Mouse (Mus musculus) urinary bladder, postnatal 10 days (tissue): ENCODE measurements around the gene Hibadh.

ENCODE experiments used
- DNase-seq: peaks from one replicate; pipeline ENCODE4 v3.0.0; 2022; ENCODE audit warnings: low spot score

Gene Hibadh

DNA sequence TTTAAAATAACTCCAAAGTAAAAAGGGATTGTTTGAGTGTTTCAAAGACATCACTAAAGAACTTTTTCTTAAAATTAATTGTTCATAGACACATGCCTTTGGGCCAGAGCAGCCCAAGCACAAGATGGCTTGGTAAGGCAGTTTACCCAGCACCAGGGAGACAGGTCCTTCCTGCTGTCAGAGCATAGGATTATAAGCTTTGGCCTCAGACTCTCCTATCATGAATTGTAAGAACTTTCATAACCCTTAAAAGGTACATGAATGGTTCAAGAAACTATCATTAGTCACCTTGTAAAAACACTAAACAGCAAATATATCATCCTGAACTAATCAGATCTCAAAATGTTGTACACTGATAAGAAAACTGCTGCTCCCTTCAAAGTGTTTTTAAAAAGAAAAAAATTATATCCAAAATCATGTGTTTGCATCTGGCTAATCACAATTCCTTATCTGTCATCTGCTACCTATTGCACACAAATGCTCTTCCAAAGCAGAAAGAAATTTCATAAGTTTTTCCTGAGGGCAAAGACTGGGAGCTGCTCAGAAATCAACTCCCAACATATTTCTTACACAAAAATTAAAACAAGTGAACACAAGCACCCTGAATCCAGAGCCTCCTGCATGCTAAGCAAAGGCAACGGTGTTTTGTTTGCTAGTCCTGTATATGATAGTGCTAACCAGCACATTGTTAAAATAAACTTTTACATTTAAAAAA lies 1.6 kb downstream of the Hibadh start:
- DNase-seq = no peak

DNA sequence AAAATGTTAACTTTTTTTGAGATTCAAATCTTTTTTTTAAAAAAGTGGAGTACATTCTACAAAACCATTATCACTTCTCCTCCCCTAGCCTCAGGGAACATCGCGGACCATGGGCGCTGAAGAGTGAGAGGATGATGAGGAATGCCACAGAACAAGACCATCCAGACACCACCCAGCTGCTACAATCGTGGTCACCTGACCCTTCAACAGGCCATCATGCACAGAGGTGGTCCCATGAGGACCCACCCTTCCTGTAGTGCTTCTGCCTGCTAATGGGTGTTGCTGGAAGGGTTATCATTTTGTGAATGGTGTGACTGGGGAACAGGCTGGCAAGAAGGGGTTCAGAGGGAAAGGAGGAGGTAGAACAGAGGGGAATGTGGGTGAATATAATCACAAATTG lies 2.9 kb downstream of the Hibadh start:
- no peak for DNase-seq

GRCm38 (mm10) chr6:52635395-52635794 lies 4.8 kb downstream of the Hibadh start:
- DNase-seq = no peak

DNA sequence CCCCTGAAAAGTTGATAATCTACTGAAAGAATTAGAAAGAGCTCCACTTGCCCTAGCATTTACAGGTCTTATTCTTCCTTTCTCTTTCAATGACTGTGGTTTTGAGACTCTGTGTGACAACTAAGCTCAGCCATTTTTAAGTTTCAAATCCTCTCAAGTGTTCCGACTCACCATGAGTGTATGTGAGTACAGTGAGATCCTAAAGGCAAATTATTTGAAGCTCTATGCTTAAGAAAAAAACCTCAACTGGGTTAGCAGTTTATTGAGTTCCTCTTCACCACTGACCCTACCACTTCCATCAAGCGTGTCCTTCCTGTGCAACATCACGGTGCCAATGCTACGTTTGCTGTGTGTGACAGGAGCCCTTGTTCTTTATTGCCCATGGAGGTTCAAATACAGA lies 9.6 kb downstream of the Hibadh start:
- DNase-seq = no peak

DNA sequence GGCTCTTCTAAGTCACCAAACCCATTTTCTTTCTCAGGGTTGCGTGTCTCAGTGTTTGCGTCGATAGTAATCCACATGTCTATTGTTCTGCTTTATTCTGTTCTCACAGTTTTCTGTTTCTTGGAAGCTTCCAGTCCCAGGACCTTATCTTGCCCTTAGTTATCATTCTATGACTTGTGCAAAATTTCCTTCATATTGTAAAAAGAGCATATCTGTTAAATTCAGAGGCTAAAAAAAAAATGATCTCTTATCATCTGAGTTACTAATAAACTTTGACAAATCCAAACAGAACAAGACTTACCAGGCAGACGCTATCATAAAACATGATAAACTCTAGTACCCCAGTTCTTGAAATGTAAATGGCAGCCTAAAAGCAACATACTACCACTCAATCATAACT lies 11.0 kb downstream of the Hibadh start:
- no peak for DNase-seq

DNA sequence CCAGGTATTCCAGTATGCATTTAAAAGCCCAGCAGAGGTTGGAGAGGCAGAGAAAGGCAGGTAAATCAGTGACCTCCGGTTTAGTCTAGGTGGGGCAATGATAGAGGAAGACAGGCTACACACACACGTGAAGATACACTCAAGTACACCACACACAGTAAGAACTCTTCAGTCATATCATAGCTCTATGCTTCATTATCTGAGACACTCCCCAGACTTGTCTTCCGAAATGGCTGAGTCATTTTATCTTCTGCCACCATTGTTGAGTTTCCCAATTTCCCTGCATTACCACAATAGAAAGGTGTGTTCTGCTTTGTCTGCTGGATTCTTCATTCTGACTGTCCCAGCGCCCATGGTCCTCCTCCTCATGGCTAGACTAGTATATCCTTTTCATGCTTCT lies 13.5 kb downstream of the Hibadh start:
- DNase-seq = no peak

- DNase-seq = no peak
These were observed 16.4 kb downstream of the Hibadh start for GRCm38 (mm10) chr6:52623741-52624140.

GRCm38 (mm10) chr6:52621731-52622480 lies 18.3 kb downstream of the Hibadh start:
- no peak for DNase-seq

DNA sequence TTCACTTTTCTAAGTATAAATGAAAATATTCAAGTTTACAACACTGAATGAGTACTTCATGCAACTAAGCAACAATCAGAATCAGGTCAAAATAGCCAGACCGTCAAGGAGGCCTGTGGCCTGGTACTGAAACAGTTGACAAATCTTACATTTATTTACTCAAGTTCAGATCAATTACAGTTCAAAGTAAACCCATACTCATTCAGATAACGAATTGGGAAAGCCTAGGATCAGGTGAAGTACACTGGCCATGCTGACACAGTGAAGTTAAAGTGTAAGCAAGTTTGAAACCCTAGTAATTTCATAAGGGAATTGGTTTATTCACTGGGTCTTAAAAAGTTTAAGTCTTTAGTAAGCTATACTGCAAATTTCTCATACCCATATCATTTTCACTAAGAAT lies 20.1 kb downstream of the Hibadh start:
- no peak for DNase-seq

DNA sequence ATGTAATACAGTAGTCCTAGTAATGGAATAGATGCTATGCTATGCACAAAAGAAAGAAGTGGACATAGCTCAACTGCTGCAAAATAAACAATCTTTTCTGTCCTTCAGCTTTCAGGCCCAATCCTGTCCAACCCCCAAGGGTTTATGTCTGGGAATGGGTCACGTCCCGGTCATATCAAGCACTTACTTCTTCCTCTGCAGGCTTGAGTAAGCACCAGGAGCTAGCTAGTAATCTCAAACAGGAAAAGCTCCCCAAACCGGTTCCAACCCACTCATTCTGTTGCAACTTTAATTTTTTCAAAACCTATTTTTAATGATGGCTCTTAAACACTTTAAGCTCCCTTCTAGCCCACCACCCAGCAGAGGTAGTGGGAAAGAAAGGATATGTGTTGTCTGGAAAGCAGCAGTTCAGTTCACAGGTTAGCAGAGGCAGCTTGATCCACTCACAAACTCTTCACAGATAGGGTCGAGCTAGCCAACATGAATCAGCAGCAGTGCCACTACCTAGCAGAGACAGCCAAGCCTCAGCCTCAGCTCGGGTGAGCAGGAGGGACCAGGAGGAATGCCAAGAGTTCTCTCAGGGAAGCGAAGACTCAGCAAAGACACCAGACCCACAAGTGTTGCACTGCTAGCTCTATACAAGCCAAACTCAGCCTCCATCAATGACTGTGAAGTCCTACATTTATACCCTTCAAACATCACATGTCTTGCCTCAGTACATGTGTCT lies 30.4 kb downstream of the Hibadh start:
- no peak for DNase-seq

- no peak for DNase-seq
These were observed 32.1 kb downstream of the Hibadh start for GRCm38 (mm10) chr6:52608121-52608520.

- no peak for DNase-seq
These were observed 33.3 kb downstream of the Hibadh start for GRCm38 (mm10) chr6:52606746-52607347.

DNA sequence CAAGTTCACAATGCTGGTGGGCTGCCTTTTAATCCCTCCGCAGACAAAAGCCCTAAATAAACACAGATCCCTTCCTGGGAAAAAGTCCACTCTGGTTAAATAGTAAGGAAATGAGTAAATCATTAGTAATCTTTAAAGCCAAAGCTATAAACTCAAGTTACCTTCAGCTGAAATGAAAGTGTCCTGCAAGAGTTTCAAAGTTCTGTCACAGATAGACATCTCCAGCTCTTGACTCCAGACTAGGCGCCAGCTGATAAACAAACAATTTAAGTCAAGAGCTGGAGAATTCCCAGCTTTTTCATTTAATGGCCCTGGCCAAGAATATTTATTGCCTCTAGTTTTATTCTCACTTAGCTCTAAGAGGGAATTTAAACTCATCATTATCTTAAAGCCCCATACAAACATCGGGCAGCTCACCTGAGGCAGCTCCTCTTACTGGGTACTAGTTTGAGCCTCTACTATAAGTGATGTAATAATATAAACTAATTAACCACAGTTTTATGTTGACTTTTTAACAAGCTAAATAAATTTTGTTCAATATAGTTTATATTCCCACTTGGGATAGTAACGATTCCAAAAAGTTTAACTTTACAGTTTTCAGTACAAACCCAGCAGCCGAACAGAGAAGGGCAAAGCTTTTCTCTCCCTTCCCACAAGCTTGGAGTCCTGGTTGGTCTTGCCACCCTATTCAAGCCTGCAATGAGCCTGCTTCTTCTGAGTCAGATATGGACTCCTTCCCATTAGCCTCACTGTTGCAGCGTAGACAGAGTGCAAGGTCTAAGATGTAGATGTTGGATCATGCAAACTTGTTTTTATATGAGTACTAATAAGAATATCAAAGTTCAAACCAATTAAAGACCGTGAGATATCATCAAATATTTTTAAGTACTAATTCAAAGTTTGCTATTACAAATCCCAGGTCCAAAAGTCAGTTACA lies 38.2 kb downstream of the Hibadh start:
- DNase-seq = no peak

DNA sequence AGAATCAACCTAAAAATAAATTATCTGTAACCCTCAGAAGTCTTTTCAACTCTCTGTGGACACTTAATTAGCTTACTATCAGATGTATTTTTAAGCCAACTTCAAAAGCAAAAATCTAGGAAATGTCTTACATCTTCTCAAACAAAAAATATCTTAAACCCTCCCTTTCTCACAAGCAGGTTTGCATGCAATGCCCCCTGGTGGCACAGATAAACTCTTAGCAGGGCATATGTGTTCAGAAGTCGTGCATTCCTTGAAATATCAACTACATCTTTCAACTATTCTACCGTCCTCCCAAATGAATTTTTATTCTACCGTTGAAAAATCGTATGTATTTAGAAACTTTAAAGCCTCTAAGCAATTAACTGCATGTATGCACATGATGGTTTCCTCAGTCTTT lies 39.1 kb downstream of the Hibadh start:
- DNase-seq = no peak

DNA sequence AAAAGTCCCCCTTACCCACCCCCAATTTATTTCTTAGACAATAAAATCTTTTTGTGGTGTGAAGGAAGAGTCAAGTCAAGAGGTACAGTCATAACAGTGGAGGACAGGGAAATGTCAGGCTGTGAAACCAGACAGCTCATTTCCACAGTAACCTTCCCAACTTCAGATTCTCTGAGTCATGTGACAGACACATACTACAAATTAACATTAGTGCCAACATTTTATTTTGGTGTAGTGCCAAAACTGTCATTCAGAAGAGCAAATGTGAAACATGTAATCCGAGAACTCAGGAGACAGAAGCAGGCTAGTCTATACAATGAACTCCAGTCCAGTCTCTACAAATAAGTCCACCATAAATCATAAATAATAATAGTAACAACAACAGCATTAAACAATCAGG lies 45.4 kb downstream of the Hibadh start:
- no peak for DNase-seq

DNA sequence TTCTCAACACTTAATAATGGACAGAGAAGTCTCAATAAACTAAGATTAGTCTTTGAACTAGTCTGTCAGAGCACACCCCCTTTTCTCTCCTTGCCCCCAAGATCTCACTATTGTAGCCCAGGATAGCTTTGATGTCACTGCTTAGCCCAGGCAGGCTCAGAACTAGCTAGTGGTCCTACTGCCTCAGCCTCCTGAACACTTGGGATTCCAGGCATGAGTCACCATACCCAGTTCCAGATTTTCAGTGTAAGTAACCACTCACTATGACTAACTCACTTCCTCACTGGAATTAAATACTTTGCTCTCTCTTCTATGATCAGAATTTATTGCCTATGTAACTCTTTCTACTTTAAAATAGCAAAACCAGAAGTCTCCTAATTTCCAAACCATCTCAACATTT lies 53.6 kb downstream of the Hibadh start:
- DNase-seq = no peak

DNA sequence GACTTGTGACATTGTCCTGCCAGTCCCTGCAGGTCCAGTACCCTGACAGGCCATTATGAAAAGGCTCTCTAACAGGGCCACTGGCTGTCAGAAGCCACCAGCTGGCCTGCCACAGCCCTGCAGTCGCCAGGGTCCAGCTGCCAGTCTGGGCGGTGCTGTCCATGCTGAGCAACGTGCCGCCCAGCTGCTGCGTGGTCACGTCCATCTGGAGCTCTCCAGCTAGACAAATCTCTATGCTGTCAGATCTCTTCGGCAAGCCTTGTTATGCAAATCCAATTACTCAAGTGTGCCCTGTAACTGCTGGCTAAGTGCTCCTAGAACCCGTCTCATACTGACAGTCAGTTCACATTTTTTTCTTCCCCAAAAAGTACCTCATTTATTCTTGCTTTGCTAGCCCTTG lies 55.8 kb downstream of the Hibadh start:
- DNase-seq = no peak

- no peak for DNase-seq
These were observed 59.1 kb downstream of the Hibadh start for GRCm38 (mm10) chr6:52581081-52581480.

- DNase-seq = no peak
These were observed 61.9 kb downstream of the Hibadh start for GRCm38 (mm10) chr6:52578322-52578721.

GRCm38 (mm10) chr6:52577270-52577669 lies 62.9 kb downstream of the Hibadh start:
- no peak for DNase-seq

DNA sequence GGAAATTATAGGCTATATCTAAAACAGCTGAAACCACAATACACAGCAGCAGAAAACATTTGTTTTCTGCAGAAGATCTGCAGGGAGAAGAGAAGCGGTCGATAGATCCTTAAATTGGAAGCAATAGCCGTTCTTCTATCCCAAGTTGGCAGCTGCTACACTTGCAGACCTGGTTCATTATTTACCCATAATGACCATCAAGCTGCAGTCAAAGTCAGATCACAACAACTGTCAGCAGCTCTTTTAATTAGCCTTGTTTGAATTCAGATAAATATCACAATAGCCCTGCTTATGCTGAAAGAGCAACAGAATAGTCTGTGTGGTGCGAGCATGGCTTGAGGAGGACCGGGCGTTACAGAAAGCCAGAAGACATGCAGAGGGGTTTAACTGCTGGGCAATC lies 71.5 kb downstream of the Hibadh start:
- DNase-seq = no peak
